Mouse (Mus musculus) kidney, adult 2 months (tissue): Measurements from ENCODE around the gene Hs6st1.

Experiments used
- CTCF ChIP-seq: fragments of 200-500 bp; conservative IDR thresholded peaks from 2 replicates; pipeline ENCODE4 v1.5.1; 2011; ENCODE audit warnings: low read depth, mild to moderate bottlenecking, control low read depth, low read length, moderate library complexity, mixed read lengths; ENCODE audit not compliant: insufficient read depth, insufficient read length
- POLR2A ChIP-seq: fragments of 200-500 bp; IDR thresholded peaks from one replicate; pipeline ENCODE4 v1.6.1; 2011; ENCODE audit warnings: low read depth, low read length, control low read depth

GRCm38 (mm10) chr1:36093741-36094140 is 25.5 kb downstream of the Hs6st1 start:
- TF ChIP-seq CTCF (no peak), POLR2A (no peak)
